Mouse (Mus musculus): ENCODE data around the gene Dgkg.

- TF ChIP-seq CTCF (IDR thresholded peaks at IDR 0.05; ENCODE audit: low read depth, low read length) = no peak
- TF ChIP-seq POLR2A (IDR thresholded peaks at IDR 0.05; ENCODE audit: borderline replicate concordance, low read depth, low read length) = no peak
Measured at GRCm38 (mm10) chr16:22651244-22651643, 5.8 kb downstream of the Dgkg start.
